Mouse (Mus musculus): Measurements from ENCODE around the gene Hmg20a.

DNA sequence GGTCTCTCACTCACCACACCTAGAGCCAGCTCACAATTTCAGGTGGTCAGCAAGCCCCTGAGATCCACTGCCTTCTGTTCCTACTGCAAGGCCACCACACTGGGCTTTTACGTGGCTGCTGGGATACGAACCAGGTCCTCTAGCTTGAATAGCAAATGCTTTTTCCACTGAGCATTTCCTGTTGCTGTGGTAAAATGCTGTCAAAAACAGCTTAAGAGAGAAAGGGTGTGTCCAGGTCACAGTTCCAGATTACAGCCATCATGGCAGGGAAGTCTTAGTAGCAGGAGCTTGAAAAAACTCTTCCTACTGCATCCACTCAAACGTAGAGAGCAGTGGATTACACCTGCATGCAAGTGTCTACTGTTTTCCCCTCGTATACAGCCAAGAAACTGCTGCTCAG, 6.5 kb downstream of the Hmg20a start:
- no peak for TF ChIP-seq CTCF (IDR thresholded peaks at IDR 0.05; ENCODE audit: low read depth)
- no peak for TF ChIP-seq EP300 (optimal IDR thresholded peaks at IDR 0.05)

Measured in stomach, postnatal 0 days (tissue).